Mouse (Mus musculus): ENCODE data around the gene Zfp668.

DNA sequence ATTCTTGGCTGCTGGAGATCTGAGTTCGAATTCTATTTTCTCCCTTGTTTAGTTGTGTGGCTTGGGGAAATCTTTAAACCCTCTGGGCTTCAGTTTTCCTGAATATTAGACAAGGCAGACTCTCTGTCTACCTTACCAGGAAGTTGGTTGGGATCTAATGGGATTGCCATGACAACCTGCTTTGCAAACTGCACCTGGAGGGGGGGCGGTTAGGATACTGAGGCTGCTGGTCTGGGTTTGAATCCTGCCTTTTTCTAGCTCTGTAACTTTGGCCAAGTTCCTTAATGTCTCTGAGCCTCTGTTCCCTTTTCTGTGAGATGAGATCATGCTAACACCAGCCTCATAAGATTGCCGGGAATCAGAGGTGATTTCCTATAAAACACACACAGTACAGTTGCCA is 54.1 kb downstream of the Zfp668 start:
- no peak for TF ChIP-seq CTCF (IDR thresholded peaks at IDR 0.05; ENCODE audit: borderline replicate concordance, insufficient read depth, low read depth, low read length)
- no peak for TF ChIP-seq POLR2A (IDR thresholded peaks at IDR 0.05; ENCODE audit: borderline replicate concordance, insufficient read depth, low read length)
